Mouse (Mus musculus) myocyte (in vitro differentiated cells): ENCODE results near the gene Unc5b. TPM values are rescaled to one million over a fixed set of nuclear protein-coding genes. Genes with fewer than 3 reads are reported as not detected.
A peak's percentile ranks its signal among the peaks of the same experiment; 100 is the strongest.

Source experiments
- H3K27me3 ChIP-seq: one replicate; pipeline ENCODE4 v1.6.1; 2011; ENCODE audit not compliant: control insufficient read depth, insufficient read depth, insufficient read length
- H3K36me3 ChIP-seq: one replicate; pipeline ENCODE4 v1.6.1; 2011; ENCODE audit not compliant: control insufficient read depth, insufficient read depth
- H3K4me2 ChIP-seq: one replicate; pipeline ENCODE4 v1.6.1; 2011; ENCODE audit warnings: low read depth, control low read depth
- H3K4me3 ChIP-seq: one replicate; pipeline ENCODE4 v1.5.1; 2011; ENCODE audit warnings: mild to moderate bottlenecking, control low read depth, moderate library complexity
- H3K79me2 ChIP-seq: one replicate; pipeline ENCODE4 v1.6.1; 2011; ENCODE audit not compliant: control insufficient read depth, insufficient read depth
- H3ac ChIP-seq: one replicate; pipeline ENCODE4 v1.6.1; 2011; ENCODE audit not compliant: control insufficient read depth, insufficient read length
- CEBPB ChIP-seq: IDR thresholded peaks from 2 replicates; pipeline ENCODE4 v1.6.1; 2011; ENCODE audit warnings: mild to moderate bottlenecking, moderate library complexity; ENCODE audit not compliant: poor library complexity, insufficient read depth, severe bottlenecking
- E2F4 ChIP-seq: IDR thresholded peaks from one replicate; pipeline ENCODE4 v1.6.1; 2011; ENCODE audit warnings: mild to moderate bottlenecking, control low read depth, moderate library complexity; ENCODE audit not compliant: insufficient read depth
- MAX ChIP-seq: IDR thresholded peaks from one replicate; pipeline ENCODE4 v1.6.1; 2011; ENCODE audit warnings: low read depth, mild to moderate bottlenecking, control low read depth
- MYOD1 ChIP-seq, 3 experiments: IDR thresholded peaks; one replicate each; pipeline ENCODE4 v1.6.1; 2011; ENCODE audit warnings: control low read depth in 2 of 3, low read depth in 2 of 3, mild to moderate bottlenecking in 2 of 3, moderate library complexity in 1 of 3; ENCODE audit not compliant: insufficient read length in 2 of 3, control insufficient read depth in 1 of 3
- MYOG ChIP-seq, 3 experiments: IDR thresholded peaks; one replicate each; pipeline ENCODE4 v1.6.1; 2011; ENCODE audit warnings: control low read depth in 2 of 3, low read depth in 2 of 3, mild to moderate bottlenecking in 2 of 3; ENCODE audit not compliant: insufficient read length in 2 of 3, control insufficient read depth in 1 of 3, insufficient read depth in 1 of 3
- POLR2A ChIP-seq: IDR thresholded peaks from one replicate; pipeline ENCODE4 v1.6.1; 2011; ENCODE audit warnings: low read depth, mild to moderate bottlenecking, control low read depth, moderate library complexity; ENCODE audit not compliant: insufficient read length
- POLR2AphosphoS2 ChIP-seq: IDR thresholded peaks from one replicate; pipeline ENCODE4 v1.6.1; 2011; ENCODE audit warnings: low read depth, control low read depth; ENCODE audit not compliant: insufficient read length
- REST ChIP-seq: IDR thresholded peaks from one replicate; pipeline ENCODE4 v1.6.1; 2011; ENCODE audit warnings: mild to moderate bottlenecking, control low read depth, moderate library complexity; ENCODE audit not compliant: insufficient read depth, insufficient read length
- SRF ChIP-seq: IDR thresholded peaks from one replicate; pipeline ENCODE4 v1.6.1; 2011; ENCODE audit warnings: low read depth; ENCODE audit not compliant: control insufficient read depth, insufficient read length
- TCF12 ChIP-seq: IDR thresholded peaks from one replicate; pipeline ENCODE4 v1.6.1; 2011; ENCODE audit warnings: mild to moderate bottlenecking, control low read depth; ENCODE audit not compliant: poor library complexity, insufficient read depth, severe bottlenecking
- TCF3 ChIP-seq: IDR thresholded peaks from one replicate; pipeline ENCODE4 v1.6.1; 2011; ENCODE audit warnings: low read depth, control low read depth; ENCODE audit not compliant: insufficient read length
- USF1 ChIP-seq: IDR thresholded peaks from one replicate; pipeline ENCODE4 v1.6.1; 2011; ENCODE audit warnings: low read depth, mild to moderate bottlenecking, control low read depth, moderate library complexity
- polyA plus RNA-seq: library from polyadenylated mRNA; unstranded; fragments of >200 nt; fragmentation: generic; extraction: Trizol; gene quantifications from one replicate; pipeline ENCODE4 v1.2.1, GENCODE M21; 2012; ENCODE audit warnings: missing spikeins

Gene Unc5b
- polyA plus RNA-seq = 91.9 TPM

GRCm38 (mm10) chr10:60831379-60831778 is at the start of gene Unc5b:
Gene Unc5b (minus strand): TSS chr10:60831581.
- peaks cover 47% of the 10 kb centered on the region for H3K79me2 ChIP-seq
- peak within 1 kb of the TSS; percentile 97 for H3K4me2 ChIP-seq
- H3K27me3 ChIP-seq = no peaks in the 10 kb centered on the region
- H3ac ChIP-seq = peak within 1 kb of the TSS; percentile 71
- H3K4me3 ChIP-seq = peak within 1 kb of the TSS; percentile 100
- H3K36me3 ChIP-seq = no peaks in the 10 kb centered on the region
- no peak for TF ChIP-seq TCF12
- peak; percentile 100 for TF ChIP-seq POLR2AphosphoS2
- no peak for TF ChIP-seq SRF
- TF ChIP-seq REST = no peak
- TF ChIP-seq MAX = no peak
- TF ChIP-seq MYOD1 (IDR thresholded peaks at IDR 0.05; ENCODE audit: control insufficient read depth in 1 of 3, insufficient read length in 2 of 3, low read depth in 2 of 3) = peak in 1 of 3 experiments; percentile 52
- no peak for TF ChIP-seq E2F4
- TF ChIP-seq TCF3 = no peak
- TF ChIP-seq POLR2A = peak; percentile 100
- no peak for TF ChIP-seq USF1

- H3K4me3 ChIP-seq = no peak overlapping the region
- no peak overlapping the region for H3ac ChIP-seq
- H3K79me2 ChIP-seq = no peaks in the 10 kb centered on the region
- no peaks in the 10 kb centered on the region for H3K27me3 ChIP-seq
- H3K4me2 ChIP-seq = no peak overlapping the region
- H3K36me3 ChIP-seq = no peaks in the 10 kb centered on the region
- TF ChIP-seq POLR2AphosphoS2 (no peak), TCF3 (no peak), MAX (no peak), SRF (no peak), TCF12 (no peak), CEBPB (no peak), MYOD1 (IDR thresholded peaks at IDR 0.05; ENCODE audit: control insufficient read depth in 1 of 3, insufficient read length in 2 of 3, low read depth in 2 of 3) (no peak), USF1 (no peak), E2F4 (no peak), REST (no peak), POLR2A (no peak), MYOG (IDR thresholded peaks at IDR 0.05; ENCODE audit: control insufficient read depth in 1 of 3, insufficient read depth in 1 of 3, insufficient read length in 2 of 3, low read depth in 2 of 3) (no peak)
These were observed 48.4 kb upstream of the Unc5b start for GRCm38 (mm10) chr10:60879817-60880216.

- Histone ChIP-seq H3K79me2 (no peaks in the 10 kb centered on the region), H3ac (no peak overlapping the region), H3K36me3 (no peaks in the 10 kb centered on the region), H3K4me3 (no peak overlapping the region), H3K27me3 (no peaks in the 10 kb centered on the region), H3K4me2 (peak overlapping the region; percentile 10)
- no peak for TF ChIP-seq TCF3
- TF ChIP-seq CEBPB = no peak
- no peak for TF ChIP-seq MYOD1 (IDR thresholded peaks at IDR 0.05; ENCODE audit: control insufficient read depth in 1 of 3, insufficient read length in 2 of 3, low read depth in 2 of 3)
- no peak for TF ChIP-seq SRF
- no peak for TF ChIP-seq MAX
- no peak for TF ChIP-seq POLR2AphosphoS2
- no peak for TF ChIP-seq E2F4
- no peak for TF ChIP-seq TCF12
- no peak for TF ChIP-seq POLR2A
- TF ChIP-seq MYOG (IDR thresholded peaks at IDR 0.05; ENCODE audit: control insufficient read depth in 1 of 3, insufficient read depth in 1 of 3, insufficient read length in 2 of 3, low read depth in 2 of 3) = no peak
- no peak for TF ChIP-seq REST
- TF ChIP-seq USF1 = no peak
These were observed 45.7 kb upstream of the Unc5b start for GRCm38 (mm10) chr10:60877075-60877474.

GRCm38 (mm10) chr10:60875011-60875410 is 43.6 kb upstream of the Unc5b start:
- TF ChIP-seq MYOD1 (IDR thresholded peaks at IDR 0.05; ENCODE audit: control insufficient read depth in 1 of 3, insufficient read length in 2 of 3, low read depth in 2 of 3) = no peak
- TF ChIP-seq POLR2A = no peak
- TF ChIP-seq CEBPB = no peak
- TF ChIP-seq SRF = no peak
- TF ChIP-seq MAX = no peak
- TF ChIP-seq REST = no peak
- TF ChIP-seq USF1 = no peak
- no peak for TF ChIP-seq TCF12
- no peak for TF ChIP-seq POLR2AphosphoS2
- TF ChIP-seq E2F4 = no peak
- TF ChIP-seq TCF3 = no peak
- no peak for TF ChIP-seq MYOG (IDR thresholded peaks at IDR 0.05; ENCODE audit: control insufficient read depth in 1 of 3, insufficient read depth in 1 of 3, insufficient read length in 2 of 3, low read depth in 2 of 3)
- no peaks in the 10 kb centered on the region for H3K79me2 ChIP-seq
- H3K27me3 ChIP-seq = no peaks in the 10 kb centered on the region
- H3K4me2 ChIP-seq = no peak overlapping the region
- H3K36me3 ChIP-seq = no peaks in the 10 kb centered on the region
- no peak overlapping the region for H3K4me3 ChIP-seq
- H3ac ChIP-seq = no peak overlapping the region

GRCm38 (mm10) chr10:60863318-60863717 is 31.9 kb upstream of the Unc5b start:
- Histone ChIP-seq H3K27me3 (no peaks in the 10 kb centered on the region), H3K36me3 (no peaks in the 10 kb centered on the region), H3K79me2 (no peaks in the 10 kb centered on the region), H3K4me3 (no peak overlapping the region), H3ac (no peak overlapping the region), H3K4me2 (no peak overlapping the region)
- no peak for TF ChIP-seq POLR2AphosphoS2
- TF ChIP-seq CEBPB = no peak
- TF ChIP-seq MYOG (IDR thresholded peaks at IDR 0.05; ENCODE audit: control insufficient read depth in 1 of 3, insufficient read depth in 1 of 3, insufficient read length in 2 of 3, low read depth in 2 of 3) = no peak
- no peak for TF ChIP-seq MYOD1 (IDR thresholded peaks at IDR 0.05; ENCODE audit: control insufficient read depth in 1 of 3, insufficient read length in 2 of 3, low read depth in 2 of 3)
- TF ChIP-seq POLR2A = no peak
- TF ChIP-seq SRF = no peak
- TF ChIP-seq MAX = no peak
- TF ChIP-seq REST = no peak
- no peak for TF ChIP-seq USF1
- no peak for TF ChIP-seq E2F4
- no peak for TF ChIP-seq TCF3
- TF ChIP-seq TCF12 = no peak
